Mouse (Mus musculus) gastrocnemius, adult 18-20 months (tissue): ENCODE data around the gene Rab11fip5. TPM values are rescaled to one million over a fixed set of nuclear protein-coding genes. Genes with fewer than 3 reads are reported as not detected.

Experiments used
- DNase-seq: peaks from one replicate; pipeline ENCODE4 v3.0.0; 2021; ENCODE audit warnings: low spot score
- microRNA-seq: library from miRNA; unstranded; fragments of <30 nt; microRNA quantifications from one replicate; pipeline ENCODE4 v1.2.0, GENCODE M21; 2021
- total RNA-seq, 2 experiments: library from RNA; stranded (reverse); gene quantifications; 2 replicates each; pipeline ENCODE4 v1.2.3; 2021

The Rab11fip5 gene
- total RNA-seq, 2 experiments from 2014 or later = 24.8 to 46.2 TPM

DNA sequence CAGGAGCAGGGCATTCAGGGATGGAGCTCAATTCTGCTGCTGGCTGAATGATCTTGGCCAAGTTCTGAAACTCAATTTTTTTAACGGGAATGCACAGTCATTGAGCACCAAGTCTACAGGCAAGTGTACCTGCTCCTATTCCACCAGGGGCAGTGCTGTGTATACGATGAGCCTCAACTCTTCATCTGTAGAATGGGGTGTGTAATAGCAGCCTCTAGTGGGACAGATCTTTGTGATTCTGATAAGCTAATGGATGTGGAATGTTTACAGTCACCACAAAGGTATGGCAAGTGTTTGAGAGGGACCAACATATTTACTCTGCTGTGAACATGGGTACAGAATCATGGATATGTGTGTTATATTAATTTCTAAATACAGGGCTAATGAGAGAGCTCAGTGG, 58.2 kb downstream of the Rab11fip5 start:
- DNase-seq = no peak

DNA sequence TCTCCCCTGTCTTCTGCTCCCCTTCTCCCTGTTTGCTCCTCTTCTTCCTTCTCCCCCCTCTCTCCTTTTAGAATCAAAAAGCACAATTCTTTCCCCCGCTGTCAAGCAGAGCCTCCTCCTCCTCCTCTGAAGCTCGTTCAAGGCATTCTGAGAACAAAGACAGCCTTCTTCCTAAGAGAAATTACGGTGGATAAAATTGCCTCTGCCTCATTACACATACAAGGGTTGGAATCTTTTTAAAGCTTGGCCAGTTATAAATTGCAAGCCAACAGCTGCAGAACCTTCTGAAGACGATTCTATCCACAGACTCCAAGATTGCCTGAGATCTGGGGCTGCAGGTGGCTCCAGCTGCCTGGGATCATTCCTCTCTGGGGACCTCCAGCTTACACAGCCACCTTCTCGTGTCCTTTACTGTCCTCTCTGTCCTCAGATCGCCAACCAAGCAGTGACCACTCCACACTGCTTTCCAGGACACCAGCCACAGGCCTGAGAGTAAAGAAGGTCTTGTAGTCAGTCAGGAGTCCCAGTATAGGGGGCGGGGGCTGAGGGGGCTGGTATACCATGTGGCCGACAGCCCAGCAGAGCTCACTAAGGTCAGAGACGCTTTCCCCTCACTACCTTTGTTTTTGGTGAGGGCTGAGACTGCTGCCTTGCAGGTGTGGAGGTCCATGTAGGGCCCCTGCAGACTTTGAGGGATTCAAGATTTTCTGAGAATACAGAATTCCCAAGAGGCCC, 60.2 kb downstream of the Rab11fip5 start:
- DNase-seq = no peak

DNA sequence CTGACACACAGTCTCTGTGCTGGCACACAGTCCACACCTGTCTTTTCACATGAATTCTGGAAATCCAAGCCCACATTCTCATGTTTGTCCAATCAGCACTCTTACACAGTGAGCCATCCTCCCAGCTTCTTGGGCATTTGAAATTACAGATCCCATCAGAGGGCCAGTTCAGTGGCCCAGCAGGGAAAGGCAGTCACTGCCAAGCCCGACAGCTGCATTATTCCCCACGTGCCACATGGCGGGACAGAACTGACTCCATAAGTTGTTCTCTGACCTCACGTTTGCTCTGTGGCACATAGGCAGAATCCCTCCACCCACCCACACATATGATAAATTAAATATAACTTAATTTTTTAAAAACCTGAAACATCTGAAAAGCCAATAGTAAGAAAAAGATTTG, 66.5 kb downstream of the Rab11fip5 start:
- DNase-seq = no peak

DNA sequence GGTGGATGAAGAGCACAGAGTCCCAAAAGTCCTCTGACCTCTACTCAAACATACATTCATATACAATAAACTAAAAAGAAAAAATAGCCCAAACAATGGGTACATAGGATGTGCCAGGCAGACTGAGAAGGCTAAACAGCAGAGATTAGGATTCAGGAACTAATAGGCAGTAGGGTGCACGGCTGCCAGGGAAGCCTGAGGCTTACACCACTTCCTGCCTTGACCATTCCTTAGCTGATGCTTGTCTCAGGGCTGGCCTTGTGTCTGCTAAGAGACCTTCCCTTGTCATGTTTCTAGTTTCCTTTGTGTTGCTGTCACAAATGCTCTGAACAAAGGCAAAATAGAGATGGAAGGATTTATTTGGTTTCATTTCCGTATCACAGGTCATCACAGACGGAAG, 68.1 kb downstream of the Rab11fip5 start:
- DNase-seq = no peak

DNA sequence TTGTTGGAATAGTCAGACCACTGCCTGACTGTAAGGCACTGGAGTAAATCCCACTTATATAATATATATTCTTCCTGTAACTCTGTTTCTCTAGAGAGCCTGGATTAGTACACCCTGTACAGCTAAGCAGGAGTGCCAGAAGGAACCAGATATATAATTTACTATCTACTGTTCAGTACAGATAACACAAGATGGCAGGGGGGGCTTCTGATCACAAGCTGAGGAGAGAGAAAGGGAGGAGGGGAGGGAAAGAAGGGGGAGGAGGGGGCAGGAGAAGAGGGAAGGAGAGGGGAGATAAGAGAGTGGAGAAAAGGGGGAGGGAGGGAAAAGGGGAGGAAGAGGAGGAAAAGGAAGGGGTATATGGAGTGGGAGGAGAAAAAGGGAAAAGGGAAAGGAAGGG, 68.6 kb downstream of the Rab11fip5 start:
- DNase-seq = no peak

DNA sequence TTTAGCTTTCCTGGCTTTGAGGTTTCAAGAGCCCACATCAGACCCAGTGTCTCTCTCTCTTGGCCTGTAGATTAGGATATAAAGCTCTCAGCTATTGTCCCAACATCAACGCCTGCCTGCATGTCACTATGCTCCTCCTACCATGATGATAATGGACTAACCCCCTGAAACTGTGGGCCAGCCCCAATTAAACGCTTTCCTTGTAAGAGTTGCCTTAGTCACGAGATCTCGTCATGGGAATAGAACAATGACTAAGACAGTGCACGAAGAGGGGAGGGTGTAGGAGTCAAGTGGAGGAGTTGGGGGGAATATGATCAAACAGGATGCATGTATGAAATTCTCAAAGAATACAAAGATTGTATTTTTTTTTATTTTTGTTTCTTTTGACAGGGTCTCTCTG, 69.5 kb downstream of the Rab11fip5 start:
- no peak for DNase-seq

DNA sequence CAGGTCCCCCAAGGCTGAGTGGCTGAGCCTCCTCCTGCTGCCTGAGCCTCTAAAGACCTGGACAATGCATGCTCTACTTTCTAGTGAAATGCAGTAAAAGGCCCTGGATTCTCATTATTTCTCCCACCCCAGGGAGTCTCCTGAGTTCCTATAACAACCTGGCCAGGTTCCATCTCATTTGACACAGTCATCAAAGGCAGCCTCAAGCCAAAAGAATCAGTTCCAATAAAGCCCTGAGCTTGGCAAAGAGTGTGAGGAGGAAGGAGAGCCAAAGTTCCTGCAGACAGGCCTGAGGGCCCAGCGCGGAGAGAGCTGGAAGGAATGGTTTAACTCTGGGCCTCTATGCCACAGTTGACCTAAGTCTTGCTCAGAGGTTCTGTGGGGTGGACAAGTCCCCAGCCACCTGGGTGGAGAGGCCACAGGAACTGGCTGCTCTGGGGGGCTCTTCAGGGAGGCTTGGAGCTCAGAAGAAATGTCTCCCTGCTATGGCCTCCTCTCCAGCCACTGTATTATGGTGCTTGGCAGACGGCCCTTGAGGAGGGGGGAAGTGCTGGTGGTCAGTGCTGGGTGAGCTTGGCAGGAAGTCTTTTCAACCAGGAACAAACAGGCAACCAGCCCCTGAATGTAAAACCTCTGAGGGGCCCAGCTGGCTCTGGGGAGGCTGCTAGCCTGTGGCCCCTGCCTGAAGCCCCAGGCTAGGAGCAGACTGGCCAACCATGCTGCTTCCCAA, 71.9 kb downstream of the Rab11fip5 start:
- DNase-seq = peak; percentile 39

DNA sequence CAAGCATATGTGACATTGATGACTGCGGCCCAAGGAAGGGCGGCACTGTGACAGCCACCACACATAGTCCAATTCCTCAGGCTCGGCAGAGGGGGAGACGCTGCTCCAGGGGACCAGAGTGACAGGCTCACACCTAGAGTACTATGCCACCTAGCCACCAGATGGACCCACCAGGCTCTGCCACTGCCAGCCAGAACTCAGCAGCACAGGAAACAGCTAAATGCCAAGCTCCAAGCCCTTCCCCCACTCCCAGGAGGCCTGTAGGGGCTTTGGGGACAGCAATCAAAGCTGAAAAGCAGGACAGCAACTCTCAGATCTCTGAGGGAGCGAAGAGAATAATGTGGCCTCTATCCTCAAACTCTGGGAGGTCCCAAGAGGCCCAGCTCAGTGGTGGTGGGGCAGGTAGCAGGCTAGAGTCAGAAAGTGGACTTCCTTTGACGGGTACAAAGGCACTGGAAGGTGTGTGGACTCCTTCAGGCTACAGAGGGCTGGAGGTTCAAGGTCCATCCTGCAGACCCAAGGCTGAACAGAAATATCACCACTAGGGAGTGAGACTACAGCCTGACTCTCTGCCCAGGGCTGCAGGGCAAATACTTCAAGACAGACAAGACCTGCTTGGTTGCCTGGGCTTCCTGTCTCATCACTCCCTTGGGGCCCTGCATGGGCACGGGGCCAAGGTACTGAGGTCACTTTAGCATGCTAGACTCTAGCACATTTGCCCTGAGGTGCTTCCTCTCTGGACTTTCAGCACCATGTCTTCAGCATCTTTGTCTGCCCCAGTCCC, 78.9 kb downstream of the Rab11fip5 start:
- peak; percentile 46 for DNase-seq

DNA sequence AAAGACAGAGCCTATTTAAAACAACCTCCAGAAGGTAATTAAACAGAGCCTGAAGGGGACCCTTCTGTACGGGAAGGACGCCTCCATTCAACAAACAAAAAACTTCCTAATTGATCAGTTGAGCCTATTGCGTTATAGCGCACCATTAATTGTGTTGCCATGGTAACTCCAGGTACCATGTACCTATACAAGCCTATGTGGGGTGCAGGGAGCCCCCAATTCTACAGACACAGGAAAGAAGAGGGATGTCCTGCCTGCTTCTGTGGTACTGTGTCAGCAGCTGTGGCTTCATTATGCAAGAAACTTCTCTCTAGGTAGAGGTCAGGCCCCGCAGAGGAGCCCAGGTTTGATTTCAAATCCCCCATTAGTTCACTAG, 80.4 kb downstream of the Rab11fip5 start:
- no peak for DNase-seq

DNA sequence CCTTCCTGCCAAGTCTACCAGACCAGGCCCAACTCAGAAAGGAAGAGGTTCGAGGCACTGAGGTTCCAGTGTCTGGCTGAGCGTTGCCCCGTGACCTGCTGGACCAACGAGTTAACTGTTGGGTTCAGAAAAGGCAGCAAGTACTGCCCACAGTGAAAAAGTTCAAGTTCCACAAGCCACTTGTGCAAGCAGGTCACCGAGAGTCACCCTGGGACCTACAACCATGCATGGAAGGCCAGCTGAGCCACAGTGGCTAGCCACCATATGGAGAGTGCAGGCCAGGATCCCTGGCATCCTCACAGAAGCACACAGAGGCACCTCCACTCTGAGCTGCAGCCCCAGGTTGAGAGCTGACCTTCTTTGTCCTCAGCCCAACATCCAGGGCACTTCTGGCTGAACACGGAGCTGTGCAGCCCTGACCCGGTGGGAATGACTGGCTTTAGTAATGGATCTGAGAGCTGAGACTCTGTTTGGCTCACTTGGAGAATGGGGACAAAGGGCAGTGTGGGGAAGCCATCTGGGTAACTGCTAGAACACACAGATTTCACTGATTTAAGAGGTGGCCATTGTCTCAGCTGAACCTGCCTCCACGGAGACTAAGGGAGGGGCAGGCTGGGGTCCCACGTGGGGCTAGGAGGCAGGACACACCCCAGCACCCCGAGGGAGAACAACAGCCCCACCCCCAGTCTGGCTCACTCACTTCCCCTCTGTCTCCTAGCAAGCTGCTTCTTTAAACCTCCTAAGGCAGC, 81.0 kb downstream of the Rab11fip5 start:
- DNase-seq = no peak

DNA sequence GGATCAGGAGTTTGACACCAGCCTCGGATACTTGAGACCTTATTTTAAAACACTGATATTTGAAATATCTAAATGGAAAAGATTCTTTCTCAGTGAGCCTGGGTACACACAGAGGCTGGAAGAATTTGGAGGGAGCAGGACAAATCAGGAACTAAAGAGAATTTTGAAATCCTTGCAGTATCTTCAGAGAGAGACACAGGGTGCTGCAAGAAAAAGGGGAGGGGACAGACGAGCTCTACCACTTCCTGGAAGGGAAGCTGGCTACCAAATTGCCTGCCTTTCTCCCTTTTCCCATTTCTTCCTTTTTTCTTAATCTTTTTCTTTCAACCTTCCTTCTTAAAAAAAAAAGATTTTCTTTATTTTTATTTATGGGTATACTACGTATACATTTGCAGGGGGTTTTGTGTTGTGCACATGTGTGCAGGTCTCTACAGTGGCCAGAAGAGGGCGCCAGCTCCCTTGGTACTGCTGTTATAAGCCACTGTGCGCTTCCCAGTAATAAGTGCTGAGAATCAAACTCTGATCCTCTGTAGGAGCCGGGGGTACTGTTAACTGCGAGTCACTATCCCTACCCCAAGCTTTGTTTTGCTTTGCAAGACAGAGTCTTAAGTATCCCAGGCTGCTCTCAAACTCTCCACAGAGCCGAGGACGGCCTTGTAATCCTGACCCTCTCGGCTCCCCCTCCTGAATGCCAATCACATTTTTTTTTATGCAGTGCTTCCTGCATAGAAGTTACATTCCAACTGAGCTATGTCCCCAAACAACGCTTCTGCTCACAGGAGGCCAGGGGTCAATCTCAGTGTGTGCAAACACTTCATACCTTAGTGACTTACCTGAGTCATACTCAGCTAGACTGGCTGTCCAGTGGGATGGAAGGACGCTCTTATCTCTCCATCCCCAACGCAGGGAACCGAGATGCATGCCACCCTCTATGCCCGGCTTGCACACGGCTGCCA, 83.3 kb downstream of the Rab11fip5 start:
- DNase-seq = no peak

DNA sequence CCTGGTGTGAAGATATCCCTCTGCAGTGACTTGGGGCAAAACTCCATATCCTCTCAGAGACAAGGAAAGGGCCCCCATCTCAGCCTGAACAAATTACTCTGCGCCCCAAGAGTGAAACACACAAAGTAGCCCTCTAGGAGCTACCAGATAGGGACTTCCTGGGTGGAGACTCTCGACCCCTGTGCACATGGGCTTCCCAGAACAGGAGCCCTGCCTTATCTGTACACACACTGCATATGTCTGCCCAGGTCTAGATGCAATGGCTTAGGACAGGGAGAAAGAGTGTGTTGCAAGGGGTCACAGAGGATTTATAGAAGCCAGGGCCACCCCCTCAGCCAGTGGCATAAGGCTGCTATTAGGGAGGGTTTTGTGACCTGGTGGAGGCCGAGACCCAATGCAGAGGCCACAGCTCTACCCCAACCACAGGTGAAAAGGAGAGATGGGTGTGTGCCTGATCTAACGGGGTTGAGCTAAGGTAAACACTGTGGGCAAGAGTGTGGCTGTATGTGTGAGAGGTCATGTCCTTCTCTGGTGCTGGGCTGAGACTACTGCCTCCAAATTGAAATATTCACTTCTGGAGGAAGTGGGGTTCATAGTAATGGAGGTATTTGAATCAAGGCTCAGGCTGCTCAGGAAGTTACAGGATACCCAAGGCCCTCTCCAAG, 86.1 kb downstream of the Rab11fip5 start:
- no peak for DNase-seq

DNA sequence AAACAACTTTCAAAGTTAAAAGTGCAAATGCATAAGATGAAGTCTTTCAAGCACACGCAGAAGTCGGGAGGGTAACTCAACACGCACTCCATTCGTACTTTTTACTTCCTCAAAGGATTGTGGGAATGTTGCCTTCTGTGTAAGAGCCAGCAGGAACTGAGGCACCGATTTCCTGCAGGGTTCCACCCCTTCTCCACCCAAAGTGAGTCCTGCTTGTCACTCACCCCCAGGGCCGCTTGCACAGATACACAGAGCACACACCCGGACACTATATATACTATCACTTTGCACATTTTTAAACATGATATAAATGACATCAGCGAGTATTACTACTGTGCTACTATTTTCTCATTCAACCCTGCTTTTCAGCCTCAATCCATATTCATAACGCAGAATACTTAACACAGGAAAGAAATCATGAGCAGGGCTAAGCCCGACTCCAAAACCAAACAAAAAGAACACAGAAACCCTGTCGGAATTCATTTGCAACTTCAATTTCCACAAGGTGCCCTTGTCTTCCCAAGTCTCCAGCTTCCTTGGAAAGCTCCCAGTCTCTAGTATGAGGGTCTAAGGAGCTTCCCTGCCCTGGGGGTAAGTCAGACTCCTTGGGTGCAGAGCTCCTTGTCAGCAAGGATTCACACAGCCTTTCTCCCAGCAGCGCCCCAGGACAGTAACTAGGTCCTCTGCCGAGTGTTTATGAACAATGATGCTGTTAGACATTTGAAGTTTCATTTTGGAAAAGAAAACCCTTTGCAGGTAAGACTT, 88.0 kb downstream of the Rab11fip5 start:
- no peak for DNase-seq

Small RNA genes lying within 50 kb of the gene (microRNA-seq; reads per million reads assigned to microRNA genes)
- not detected for gene Mir705

Other genes starting within 250 kb of the Rab11fip5 start
- gene Spr, start 236.9 kb downstream of the Rab11fip5 start, total RNA-seq = 10 to 100 TPM; 47.4 to 51.5 TPM
- not detected for gene Emx1, start 187.2 kb downstream of the Rab11fip5 start, total RNA-seq
- 1 to 10 TPM; 4.3 to 6.5 TPM for gene Sfxn5, start 41.2 kb downstream of the Rab11fip5 start, total RNA-seq
- not detected for gene Noto, start 49.3 kb upstream of the Rab11fip5 start, total RNA-seq
- 1 to 10 TPM; 7.2 to 9.1 TPM for gene Smyd5, start 57.4 kb upstream of the Rab11fip5 start, total RNA-seq
- 100 to 1,000 TPM; 127 to 131 TPM for gene Cct7, start 76.9 kb upstream of the Rab11fip5 start, total RNA-seq
- gene Pradc1, start 77.3 kb upstream of the Rab11fip5 start, total RNA-seq = 10 to 100 TPM; 16.1 to 17.7 TPM
- not detected for gene Fbxo41, start 128.4 kb upstream of the Rab11fip5 start, total RNA-seq
- gene Egr4, start 139.0 kb upstream of the Rab11fip5 start, total RNA-seq = not detected
- under 1 TPM; 0.48 to 0.50 TPM for gene Alms1, start 212.9 kb upstream of the Rab11fip5 start, total RNA-seq